Mouse (Mus musculus) left cerebral cortex, postnatal 36 days (tissue): Measurements from ENCODE around the gene Paqr3. TPM values are rescaled to one million over a fixed set of nuclear protein-coding genes. Genes with fewer than 3 reads are reported as not detected.

Experiments
- DNase-seq, 2 experiments: peaks; one replicate each; pipeline ENCODE4 v3.0.0; 2021 to 2022; ENCODE audit warnings: low spot score in 2 of 2, mixed read lengths in 1 of 2
- intact Hi-C: fragments of 180-260 bp; cut with DNase I; formaldehyde crosslinking; loops from one replicate; pipeline ENCODE4 v1.15.1; 2025
- total RNA-seq, 2 experiments: library from RNA; stranded (reverse); gene quantifications; 2 replicates each; pipeline ENCODE4 v1.2.3; 2021

Gene Paqr3
- total RNA-seq, 2 experiments from 2014 or later: 25.1 to 29.6 TPM

DNA sequence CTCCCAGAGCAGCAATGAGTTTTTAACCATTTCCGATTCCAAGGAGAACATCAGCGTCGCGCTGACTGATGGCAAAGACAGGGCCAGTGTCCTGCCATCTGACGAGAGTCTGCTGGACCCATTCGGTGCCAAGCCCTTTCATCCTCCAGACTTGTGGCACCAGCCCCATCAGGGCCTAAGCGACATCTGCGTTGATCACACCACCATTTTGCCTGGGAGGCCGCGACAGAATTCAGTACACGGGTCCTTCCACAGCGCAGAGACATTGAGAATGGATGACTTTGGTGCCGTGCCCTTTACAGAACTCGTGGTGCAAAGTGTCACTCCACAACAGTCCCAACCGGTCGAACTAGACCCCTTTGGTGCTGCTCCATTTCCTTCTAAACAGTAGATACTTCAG lies 23.6 kb downstream of the Paqr3 start:
- intact Hi-C loops: no loop called here
- DNase-seq: no peak

DNA sequence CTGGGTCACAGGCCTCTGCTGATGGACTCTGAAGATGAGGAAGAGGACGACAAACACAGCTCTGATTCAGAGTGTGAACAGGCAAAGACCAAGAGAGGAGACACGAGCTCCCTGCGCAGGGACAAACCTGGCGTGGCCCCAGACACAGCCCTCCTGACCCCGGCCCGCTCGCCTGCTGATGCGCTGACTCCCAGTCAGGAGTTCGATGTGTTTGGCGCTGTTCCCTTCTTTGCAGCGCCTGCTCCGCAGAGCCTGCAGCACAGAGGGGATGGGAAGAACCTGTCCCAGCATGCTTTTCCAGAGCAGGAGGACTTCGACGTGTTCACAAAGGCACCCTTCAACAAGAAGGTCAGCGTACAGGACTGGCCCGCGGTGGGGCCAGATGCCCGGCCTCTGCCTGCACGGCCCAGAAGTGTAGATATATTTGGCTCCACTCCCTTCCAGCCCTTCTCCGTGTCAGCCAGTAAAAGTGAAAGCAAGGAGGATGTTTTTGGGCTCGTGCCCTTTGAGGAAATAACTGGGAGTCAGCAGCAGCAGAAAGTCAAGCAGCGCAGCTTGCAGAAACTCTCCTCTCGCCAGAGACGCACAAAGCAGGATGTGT lies 24.3 kb downstream of the Paqr3 start:
- intact Hi-C loops: no loop called here
- no peak for DNase-seq

DNA sequence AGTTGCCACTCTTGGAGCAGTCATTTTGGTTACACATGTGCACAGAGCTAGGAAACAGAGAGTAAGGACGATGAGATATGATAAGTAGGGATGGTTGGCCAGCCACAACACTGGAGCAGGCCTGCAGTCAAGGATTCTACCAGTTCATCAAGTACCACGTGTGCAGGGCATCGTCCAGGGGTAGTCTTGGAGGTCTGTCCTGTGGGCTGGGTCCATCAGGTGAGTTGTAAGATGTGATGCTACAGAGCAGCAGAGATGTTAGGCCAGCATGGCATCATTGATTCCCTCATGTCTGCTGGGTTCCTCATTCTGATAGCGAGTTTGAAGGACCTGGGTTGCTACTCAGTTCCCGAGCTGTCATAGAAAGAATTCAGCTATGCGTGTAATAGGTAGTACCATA lies 26.3 kb downstream of the Paqr3 start:
- DNase-seq: no peak

DNA sequence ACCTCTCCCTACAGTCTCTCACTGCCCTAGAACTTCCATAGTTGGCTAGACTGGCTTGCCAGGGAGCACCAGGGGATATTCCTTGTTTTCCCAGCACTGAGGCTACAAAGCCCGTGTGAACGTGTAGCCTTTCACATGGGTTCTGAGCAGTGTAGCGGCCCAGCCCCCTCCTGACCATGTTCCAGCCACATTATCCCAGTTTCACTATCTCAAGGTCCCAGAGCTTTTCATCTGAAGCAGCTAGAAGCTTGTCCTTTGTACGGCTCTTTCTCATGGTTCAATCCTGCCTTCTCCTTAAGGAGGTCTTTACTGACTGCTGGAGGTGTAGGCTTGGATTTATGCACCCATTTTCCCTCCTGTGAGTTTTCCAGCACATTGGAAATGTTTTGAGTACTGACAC lies 26.9 kb downstream of the Paqr3 start:
- intact Hi-C loops: no loop called here
- DNase-seq: no peak

More for the DNA sequence above, 26.3 kb downstream of the Paqr3 start:
- intact Hi-C loops: no loop called here

DNA sequence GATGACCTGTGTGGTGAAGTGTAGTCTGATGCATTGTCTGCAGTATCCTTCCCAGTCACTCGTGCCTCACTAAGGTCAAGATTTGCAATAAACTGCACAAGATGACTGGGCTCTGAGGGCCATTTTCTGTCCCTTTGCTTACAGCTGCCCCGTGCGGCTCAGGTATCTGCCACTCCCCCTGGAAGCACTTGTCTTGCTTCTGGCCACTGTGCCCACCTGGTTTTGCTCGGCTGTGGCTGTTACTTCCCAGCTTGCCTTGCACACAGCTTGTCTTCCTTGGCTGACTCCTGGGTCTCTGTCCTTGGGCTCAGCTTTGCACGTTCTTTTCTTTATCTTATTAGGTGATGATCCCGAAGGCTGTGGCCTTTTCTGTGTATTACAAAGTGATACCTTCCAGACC lies 27.7 kb downstream of the Paqr3 start:
- no peak for DNase-seq

DNA sequence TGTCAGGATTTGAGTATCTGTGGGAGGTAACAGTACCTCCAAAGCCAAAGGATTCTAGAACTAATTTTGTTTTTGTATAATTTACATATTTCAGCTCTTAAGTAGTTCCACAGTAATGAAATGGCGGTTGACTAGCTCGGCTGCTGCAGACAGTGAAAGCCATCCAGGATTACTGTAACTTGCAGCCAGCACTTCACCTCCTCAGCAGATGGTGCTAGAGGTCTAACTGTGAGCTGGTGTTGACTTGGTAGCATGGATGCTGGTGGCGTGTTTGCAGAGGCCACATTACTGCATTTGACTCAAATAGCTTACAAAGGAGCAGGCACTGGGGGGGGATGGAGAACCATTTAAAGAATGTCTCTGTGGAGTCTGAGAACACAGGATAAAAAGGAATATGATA lies 29.9 kb downstream of the Paqr3 start:
- peak; percentile 19 to 36 for DNase-seq
- intact Hi-C loops: no loop called here

More for the DNA sequence above, 27.7 kb downstream of the Paqr3 start:
- intact Hi-C loops: no loop called here

DNA sequence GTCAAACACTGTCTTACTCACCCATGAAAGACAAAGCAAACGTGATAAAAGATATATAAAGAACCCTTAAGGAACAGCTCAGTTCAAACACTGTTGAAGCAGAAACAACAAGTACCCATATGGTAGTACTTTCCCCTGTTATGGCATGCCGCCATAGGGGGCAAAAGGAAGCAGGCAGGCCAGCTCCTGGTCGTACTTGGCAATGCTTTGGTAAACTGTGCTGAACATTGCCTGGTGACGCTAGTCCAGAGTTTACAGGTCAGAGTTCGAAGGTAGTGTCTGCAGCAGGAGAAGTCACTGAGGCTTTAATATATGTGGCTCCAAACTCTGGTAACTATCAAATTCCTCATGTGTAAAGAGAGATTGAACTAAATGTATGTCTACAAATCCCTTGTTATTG lies 32.8 kb downstream of the Paqr3 start:
- no peak for DNase-seq
- intact Hi-C loops: no loop called here

DNA sequence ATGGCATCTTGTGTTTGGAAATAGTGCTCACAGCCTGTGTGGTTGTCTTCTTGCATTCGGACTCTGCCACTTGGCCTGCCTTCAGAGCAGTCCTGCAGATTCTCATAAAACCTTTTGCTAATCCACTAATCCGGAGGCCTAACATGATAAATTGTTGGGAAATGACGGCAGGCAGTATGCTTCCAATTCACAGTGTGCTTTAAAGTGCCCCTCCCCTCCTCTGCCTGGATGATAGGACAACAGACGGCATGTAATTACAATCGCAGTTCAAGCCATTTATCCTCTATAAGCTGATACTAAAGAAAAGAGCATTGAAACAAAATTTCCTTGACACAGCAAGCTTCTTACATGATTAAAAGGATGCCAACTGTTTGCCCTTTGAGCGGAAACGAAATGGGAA lies 33.7 kb downstream of the Paqr3 start:
- intact Hi-C loops: no loop called here
- no peak for DNase-seq

DNA sequence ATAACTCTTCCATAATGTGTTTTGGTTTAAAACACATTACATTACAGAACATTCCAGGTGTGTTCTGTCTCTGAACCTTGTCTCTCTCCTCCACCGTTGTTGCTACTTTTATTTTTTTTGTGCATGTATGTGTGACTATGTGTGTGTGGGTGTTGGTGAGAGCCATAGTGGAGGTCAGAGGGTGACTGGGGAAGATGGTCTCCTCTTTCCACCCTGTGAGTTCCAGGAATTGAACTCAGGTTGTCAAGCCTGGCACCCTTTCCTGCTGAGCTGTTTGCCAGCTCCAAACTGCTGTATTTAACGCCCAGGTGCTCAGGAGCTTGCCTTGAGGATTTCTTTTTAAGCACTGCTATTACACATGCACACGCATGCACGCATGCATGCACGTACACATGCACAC lies 35.2 kb downstream of the Paqr3 start:
- intact Hi-C loops: no loop called here
- no peak for DNase-seq

DNA sequence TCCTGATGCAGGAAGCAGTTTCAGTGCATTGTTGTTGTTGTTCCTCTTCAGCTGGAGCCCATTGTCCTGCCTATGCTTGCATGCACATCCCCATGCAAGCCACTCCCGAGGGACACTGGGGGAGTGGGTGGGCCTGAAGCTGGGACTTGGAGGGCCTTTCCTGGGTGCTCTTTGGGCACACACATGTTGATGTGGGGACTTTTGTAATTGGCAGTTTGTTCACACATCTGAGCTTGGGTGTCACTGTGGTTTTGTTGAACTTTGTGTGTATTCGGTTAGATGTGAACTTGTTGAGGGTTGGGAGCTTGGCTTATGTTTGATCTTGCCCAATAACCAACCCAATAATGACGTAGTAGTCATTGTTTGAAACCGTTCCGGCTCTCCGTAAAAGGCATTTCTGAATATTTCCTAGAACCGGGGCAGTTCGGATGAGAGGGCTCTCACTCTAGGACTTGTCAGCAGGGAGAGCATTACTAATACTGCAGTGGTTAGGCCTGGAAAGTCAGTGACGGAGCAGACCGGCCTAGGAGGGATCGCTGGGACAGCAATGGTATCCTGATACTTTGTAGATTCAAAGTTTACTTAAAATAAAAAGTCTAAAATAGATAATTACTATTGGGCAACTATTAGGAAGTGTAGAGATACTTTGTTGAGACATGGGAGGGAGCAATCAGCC lies 35.8 kb downstream of the Paqr3 start:
- intact Hi-C loops: no loop called here
- DNase-seq: no peak

DNA sequence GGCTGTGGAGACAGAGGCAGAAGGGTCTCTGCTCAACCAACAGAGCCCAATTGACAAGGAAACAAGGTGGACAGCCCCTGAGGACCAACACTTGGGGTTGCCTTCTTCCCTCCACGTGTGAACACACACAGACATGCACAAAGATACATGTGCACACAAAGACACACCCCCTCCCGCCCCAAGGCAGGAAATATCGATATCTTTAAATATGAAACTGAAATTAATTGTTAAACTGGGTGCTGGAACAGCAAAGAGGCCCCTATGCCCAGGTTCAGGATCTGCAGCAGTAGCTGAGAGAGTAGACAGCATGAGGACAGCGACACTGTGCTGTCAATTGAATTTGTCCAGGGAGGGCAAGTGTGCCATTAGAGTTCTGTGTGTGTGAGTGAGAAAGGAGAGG lies 45.6 kb downstream of the Paqr3 start:
- intact Hi-C loops: loop anchor here (10.0 kb wide), 1 partner anchor 801 kb away; no protein-coding TSS in a partner anchor
- no peak for DNase-seq

DNA sequence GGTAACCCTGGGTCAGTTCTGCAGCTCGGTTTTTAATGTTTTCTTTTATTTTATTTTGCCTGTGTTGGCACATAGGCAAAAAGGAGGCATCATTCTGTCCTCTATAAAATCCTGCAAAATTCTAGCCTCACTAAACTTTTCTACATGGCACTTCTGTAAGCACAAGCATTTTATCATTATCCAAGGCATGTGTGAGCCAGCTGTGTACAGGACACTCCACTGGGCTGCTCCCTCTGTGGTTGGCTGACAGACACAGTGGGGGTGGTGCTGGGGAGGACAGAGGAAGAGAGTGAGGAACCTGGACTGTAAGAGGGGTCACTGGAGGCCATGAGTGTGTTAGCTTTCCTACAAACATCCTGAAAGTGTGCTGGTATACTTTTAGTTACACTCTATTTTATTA lies 49.4 kb downstream of the Paqr3 start:
- DNase-seq: no peak
- intact Hi-C loops: loop anchor here (10.0 kb wide), 1 partner anchor 797 kb away; no protein-coding TSS in a partner anchor

DNA sequence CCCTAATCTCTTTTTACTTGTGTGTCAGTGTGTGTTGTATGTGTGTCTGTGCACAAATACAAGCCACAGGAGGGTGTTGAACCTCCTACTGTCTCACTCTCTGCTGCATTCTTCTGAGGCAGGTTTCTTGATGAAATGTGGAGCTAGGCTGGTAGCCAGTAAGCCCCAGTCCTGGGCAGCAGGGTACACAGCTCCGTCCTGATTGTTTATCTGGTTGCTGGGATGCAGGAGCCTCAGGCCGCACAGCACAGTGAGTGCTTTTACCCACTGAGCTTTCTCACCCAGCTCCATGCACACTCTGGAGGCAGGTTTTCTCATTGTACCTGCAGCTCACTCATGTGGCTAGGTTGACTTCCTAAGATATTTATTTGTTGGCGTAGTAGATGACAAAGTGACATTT lies 50.5 kb downstream of the Paqr3 start:
- no peak for DNase-seq
- intact Hi-C loops: loop anchor here (10.0 kb wide), 1 partner anchor 796 kb away; no protein-coding TSS in a partner anchor

DNA sequence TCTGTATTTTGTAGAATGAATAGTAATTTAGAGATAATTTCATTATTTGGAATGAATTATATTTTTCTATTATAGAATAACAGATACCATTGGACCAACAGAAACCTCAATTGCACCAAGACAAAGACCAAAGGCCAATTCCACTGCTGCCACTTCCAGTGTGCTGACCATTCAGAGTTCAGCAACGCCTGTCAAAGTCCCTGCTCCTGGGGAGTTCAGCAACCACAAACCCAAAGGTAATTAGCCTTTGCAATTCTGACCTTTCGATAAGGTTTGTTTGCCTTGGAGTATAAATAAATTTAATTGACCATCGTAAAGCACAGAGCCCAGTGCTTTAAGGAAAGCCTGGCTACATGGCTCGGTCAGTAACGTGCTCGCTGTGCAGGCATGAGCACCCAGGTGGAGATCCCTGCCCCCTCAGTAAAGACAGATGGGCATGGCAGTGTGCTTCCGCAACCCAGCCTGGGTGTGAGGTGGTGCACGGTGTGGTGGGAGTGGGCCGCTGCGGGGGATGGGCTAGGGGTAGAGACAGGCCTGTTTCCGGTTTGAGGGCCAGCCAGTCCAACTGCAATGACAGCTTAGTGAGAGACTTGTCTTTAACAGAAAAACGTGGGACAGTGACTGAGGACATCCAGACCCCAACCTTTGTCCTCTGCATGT lies 54.5 kb downstream of the Paqr3 start:
- intact Hi-C loops: no loop called here
- DNase-seq: no peak

DNA sequence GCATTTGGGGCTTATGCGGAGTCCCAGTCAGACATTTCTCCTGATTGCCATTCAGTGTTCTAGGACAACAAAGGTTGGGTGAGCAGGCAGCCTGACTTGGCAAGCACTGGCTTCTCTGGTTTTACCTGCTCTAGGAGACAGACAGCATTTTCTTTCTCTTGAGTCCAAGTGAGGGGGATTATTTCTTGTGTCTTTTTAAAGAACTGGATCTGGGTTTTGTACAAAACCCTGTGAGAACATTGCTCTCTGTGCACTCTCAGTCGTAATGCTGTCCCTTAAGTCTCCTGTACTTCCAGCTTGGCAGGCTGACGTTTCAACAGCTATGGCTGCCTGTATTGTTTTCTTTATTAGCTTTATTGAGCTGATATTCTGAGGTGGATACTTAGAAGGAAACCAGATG lies 55.0 kb downstream of the Paqr3 start:
- intact Hi-C loops: no loop called here
- no peak for DNase-seq

DNA sequence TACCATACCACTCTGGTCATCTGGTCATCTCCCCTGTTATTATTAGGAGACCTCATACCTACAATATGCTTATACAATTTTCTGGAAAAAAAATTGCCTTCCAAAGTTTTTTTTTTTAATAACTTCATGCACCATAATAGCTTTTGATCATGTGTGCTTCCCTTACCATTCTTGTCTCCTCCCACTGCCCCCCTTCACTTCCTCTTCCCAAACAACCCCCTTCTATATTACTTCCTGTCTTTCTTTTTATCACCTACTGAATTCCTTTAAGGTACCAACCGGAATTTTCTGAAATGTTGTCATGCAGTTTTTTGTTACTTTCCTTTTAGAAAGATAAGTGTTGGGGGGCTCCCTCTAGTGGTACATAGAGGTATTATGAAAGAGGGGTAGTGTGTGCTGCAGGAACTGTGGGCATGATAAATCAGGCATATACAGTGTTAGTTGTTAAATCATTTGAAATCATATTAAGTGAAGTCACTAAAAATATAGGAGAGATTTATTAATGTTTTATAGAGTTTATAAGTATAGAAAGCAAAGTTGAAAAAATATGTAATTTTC lies 55.8 kb downstream of the Paqr3 start:
- intact Hi-C loops: loop anchor here (2.0 kb wide), 1 partner anchor 201 kb away; no protein-coding TSS in a partner anchor
- DNase-seq: no peak

DNA sequence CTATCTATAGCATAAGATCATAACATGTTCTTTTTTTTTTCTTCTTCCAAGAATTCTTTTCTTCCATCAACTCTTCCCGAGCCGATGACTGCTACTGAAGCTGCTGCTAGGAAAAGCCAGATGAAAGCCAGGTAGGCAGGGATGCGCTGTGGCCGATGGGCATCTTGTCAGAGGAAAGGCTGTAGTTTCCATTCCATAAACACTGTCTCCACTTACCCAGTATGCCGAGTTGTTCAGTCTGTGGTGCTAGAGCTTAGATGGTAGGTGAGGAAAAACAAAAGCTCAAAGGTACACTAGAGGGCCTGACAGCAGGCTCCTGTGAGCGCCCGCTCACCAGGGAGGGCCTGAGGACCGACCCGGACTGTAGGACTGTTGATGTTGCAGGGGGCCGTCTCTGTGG lies 56.6 kb downstream of the Paqr3 start:
- intact Hi-C loops: loop anchor here (2.0 kb wide), 1 partner anchor 200 kb away; no protein-coding TSS in a partner anchor
- DNase-seq: no peak

DNA sequence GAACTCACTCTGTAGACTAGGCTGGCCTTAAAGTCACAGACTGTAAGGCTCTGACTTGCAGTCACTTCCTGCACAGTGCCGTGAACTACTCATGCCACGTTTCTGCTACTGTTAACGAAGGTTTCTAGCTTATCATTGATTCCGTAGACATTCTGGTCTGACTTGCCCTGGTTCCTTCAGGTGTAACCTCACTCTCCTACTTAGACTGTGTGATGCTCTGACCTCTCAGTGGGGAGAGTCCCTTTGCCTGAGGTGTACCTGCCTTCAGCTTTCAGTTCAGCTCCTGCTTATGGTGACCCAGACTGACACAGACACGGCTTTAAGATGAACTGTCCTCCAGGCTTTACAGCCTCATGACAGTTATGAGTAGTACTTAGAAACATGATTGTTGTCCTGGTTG lies 57.2 kb downstream of the Paqr3 start:
- no peak for DNase-seq
- intact Hi-C loops: loop anchor here (2.0 kb wide), 1 partner anchor 199 kb away; no protein-coding TSS in a partner anchor

DNA sequence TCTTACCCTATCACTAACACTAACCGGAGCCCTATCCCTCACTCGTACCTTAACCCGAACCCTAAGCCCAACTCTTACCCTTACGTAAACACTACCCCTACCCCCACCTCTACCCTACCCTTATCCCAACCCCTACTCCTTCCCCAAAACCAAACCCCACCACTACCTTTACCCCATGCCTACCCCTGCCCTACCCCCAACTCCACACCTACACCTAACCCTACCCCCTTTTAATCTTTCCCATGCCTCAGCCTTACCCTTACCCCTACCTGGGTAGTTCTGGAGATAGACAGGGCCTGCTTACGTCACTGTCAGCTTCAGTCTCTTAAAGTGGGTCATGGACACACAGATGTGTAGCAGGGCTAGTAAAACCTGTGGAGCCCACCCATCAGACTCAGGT lies 62.5 kb downstream of the Paqr3 start:
- no peak for DNase-seq
- intact Hi-C loops: no loop called here

DNA sequence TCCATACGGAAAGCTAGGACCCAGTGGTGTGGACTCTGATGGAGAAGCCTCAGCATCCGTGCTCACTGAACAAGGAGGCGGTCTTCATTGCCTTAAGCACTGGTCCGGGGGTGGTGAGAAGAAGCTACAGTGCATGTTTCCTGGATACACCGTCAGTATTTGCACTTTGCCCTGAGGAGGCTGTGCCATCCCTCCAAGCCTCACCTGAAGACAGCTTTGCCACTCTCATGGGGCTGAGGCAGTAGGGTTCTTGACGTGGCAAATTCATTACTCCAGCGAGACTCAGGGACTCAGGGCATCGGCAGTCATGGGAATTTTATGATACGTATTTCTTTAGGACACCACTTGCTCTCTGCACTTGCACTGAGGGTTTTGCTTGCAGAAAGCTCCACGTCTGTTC lies 64.7 kb downstream of the Paqr3 start:
- DNase-seq: no peak
- intact Hi-C loops: no loop called here

DNA sequence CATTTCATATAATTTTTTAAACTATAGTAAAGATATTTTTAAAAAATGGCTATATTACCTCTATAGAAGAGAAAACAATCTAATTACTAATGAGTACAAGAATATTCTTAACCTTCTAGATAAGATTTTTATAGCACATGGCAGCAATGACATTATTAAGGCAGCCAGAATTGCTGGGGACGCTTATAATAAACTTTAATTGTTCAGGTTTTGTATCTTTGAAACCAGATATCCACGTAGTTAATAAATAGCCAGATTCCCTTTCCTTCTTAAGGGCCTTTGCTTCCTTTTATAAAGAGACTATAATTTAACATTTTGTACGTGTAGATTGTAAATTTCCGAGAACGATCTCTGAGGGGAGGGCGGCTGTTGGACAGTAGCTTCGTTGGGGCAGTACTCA lies 66.1 kb downstream of the Paqr3 start:
- DNase-seq: no peak
- intact Hi-C loops: no loop called here
